11 mouse cellular contexts compared by ENCODE assay signal in the genomic region with DNA sequence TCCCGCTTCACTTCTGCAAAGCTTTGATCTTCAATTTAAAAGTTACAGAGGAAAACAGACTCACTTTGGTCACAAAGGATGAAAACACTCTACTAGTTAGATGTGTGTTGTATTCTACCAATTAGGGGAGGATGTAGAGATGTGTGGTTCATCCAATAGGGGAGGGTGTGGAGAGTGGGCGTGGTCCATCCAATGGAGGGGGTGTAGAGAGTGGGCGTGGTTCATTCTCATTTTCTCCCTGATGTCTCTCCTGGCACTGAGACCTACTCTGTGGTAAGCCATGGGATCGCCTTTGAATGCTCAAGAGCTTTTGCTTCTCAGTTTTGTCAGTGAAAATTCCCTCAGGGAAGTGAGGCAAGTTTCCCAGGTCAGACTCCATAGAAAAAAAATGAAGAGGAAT.
"Had no signal": no experiment of that assay in that cellular context is flagged by ENCODE, and none has a peak within 500 bp of the region (broad histone marks: within the 10 kb centered on the region; RNA-seq: fewer than 3 reads in every experiment).

No protein-coding gene starts in this region.

- DNase-seq: kidney, adult 8-10 months; kidney, postnatal 10 days; kidney, postnatal 36 days; liver; lung, adult 18-20 months; lung, postnatal 10 days; lung, postnatal 36 days; retina, postnatal 1 day; right cerebral cortex, postnatal 25 days; thymus, adult 18-20 months; thymus, postnatal 36 days had no signal
